Mouse (Mus musculus): ENCODE data around the gene Sh3rf3. TPM values are rescaled to one million over a fixed set of nuclear protein-coding genes. Genes with fewer than 3 reads are reported as not detected.
A peak's percentile ranks its signal among the peaks of the same experiment; 100 is the strongest.

The Sh3rf3 gene
- 0.17 and 0.24 TPM in 2 replicates for polyA plus RNA-seq (2015; fragmentation: Nextera tagmentation; extraction: Ambion mirVana)

- Histone ChIP-seq H3K9ac (ENCODE audit: low read depth, low read length) (peak within 1 kb of the TSS; percentile 22; the same call in 1 of the 2 replicates), H3K27me3 (replicated peaks; ENCODE audit: control insufficient read depth, insufficient read depth, low read length) (peaks cover 35% of the 10 kb centered on the region), H3K9me3 (ENCODE audit: control insufficient read depth) (no peaks in the 10 kb centered on the region), H3K4me2 (replicated peaks; ENCODE audit: low read depth) (peak within 1 kb of the TSS; percentile 89), H3K27ac (ENCODE audit: low read depth, low read length) (no peak within 1 kb of the TSS), H3K4me3 (ENCODE audit: low read depth, low read length) (peak within 1 kb of the TSS; percentile 49), H3K4me1 (replicated peaks; ENCODE audit: control insufficient read depth, insufficient read depth, low read length) (no peaks in the 10 kb centered on the region), H3K36me3 (ENCODE audit: control insufficient read depth, insufficient read depth) (no peaks in the 10 kb centered on the region)
- ATAC-seq: no peak
- TF ChIP-seq CTCF (IDR thresholded peaks at IDR 0.05; ENCODE audit: low read depth): no peak
- whole genome bisulfite sequencing: under 1% methylated on average over 71 of the region's 79 CpGs
Observed at GRCm38 (mm10) chr10:58813081-58813800, at the start of gene Sh3rf3. TSS of gene Sh3rf3 (plus strand) at chr10:58813359.

- no peak for TF ChIP-seq CTCF (IDR thresholded peaks at IDR 0.05; ENCODE audit: low read depth)
- Histone ChIP-seq H3K4me1 (replicated peaks; ENCODE audit: control insufficient read depth, insufficient read depth, low read length) (no peaks in the 10 kb centered on the region), H3K9ac (ENCODE audit: low read depth, low read length) (no peak overlapping the region), H3K9me3 (ENCODE audit: control insufficient read depth) (no peaks in the 10 kb centered on the region), H3K27ac (ENCODE audit: low read depth, low read length) (no peak overlapping the region), H3K36me3 (ENCODE audit: control insufficient read depth, insufficient read depth) (no peaks in the 10 kb centered on the region), H3K4me3 (ENCODE audit: low read depth, low read length) (no peak overlapping the region), H3K4me2 (replicated peaks; ENCODE audit: low read depth) (no peak overlapping the region), H3K27me3 (replicated peaks; ENCODE audit: control insufficient read depth, insufficient read depth, low read length) (no peaks in the 10 kb centered on the region)
- WGBS: 86% methylated on average over 8 of the region's 8 CpGs
- no peak for ATAC-seq
Observed at GRCm38 (mm10) chr10:58788486-58789274, 24.5 kb upstream of the Sh3rf3 start.

- Histone ChIP-seq H3K27ac (ENCODE audit: low read depth, low read length) (no peak overlapping the region), H3K9me3 (ENCODE audit: control insufficient read depth) (no peaks in the 10 kb centered on the region), H3K36me3 (ENCODE audit: control insufficient read depth, insufficient read depth) (no peaks in the 10 kb centered on the region), H3K4me2 (replicated peaks; ENCODE audit: low read depth) (no peak overlapping the region), H3K27me3 (replicated peaks; ENCODE audit: control insufficient read depth, insufficient read depth, low read length) (no peaks in the 10 kb centered on the region), H3K4me3 (ENCODE audit: low read depth, low read length) (no peak overlapping the region), H3K4me1 (replicated peaks; ENCODE audit: control insufficient read depth, insufficient read depth, low read length) (no peaks in the 10 kb centered on the region), H3K9ac (ENCODE audit: low read depth, low read length) (no peak overlapping the region)
- no peak for TF ChIP-seq CTCF (IDR thresholded peaks at IDR 0.05; ENCODE audit: low read depth)
- no peak for ATAC-seq
- WGBS: 77% methylated on average over 8 of the region's 8 CpGs
Observed at GRCm38 (mm10) chr10:58797555-58797954, 15.6 kb upstream of the Sh3rf3 start.

- H3K27me3 ChIP-seq (replicated peaks; ENCODE audit: control insufficient read depth, insufficient read depth, low read length): no peaks in the 10 kb centered on the region
- WGBS: 74% methylated on average over 3 of the region's 3 CpGs
- H3K9me3 ChIP-seq (ENCODE audit: control insufficient read depth): no peaks in the 10 kb centered on the region
- TF ChIP-seq CTCF (IDR thresholded peaks at IDR 0.05; ENCODE audit: low read depth): no peak
- H3K4me2 ChIP-seq (replicated peaks; ENCODE audit: low read depth): no peak overlapping the region
- H3K4me3 ChIP-seq (ENCODE audit: low read depth, low read length): no peak overlapping the region
- H3K4me1 ChIP-seq (replicated peaks; ENCODE audit: control insufficient read depth, insufficient read depth, low read length): no peaks in the 10 kb centered on the region
- no peak for ATAC-seq
- H3K36me3 ChIP-seq (ENCODE audit: control insufficient read depth, insufficient read depth): no peaks in the 10 kb centered on the region
- H3K27ac ChIP-seq (ENCODE audit: low read depth, low read length): no peak overlapping the region
- no peak overlapping the region for H3K9ac ChIP-seq (ENCODE audit: low read depth, low read length)
Observed at GRCm38 (mm10) chr10:58798156-58798555, 15.0 kb upstream of the Sh3rf3 start.

- H3K4me1 ChIP-seq (replicated peaks; ENCODE audit: control insufficient read depth, insufficient read depth, low read length): no peaks in the 10 kb centered on the region
- H3K9ac ChIP-seq (ENCODE audit: low read depth, low read length): no peak overlapping the region
- H3K9me3 ChIP-seq (ENCODE audit: control insufficient read depth): no peaks in the 10 kb centered on the region
- H3K4me3 ChIP-seq (ENCODE audit: low read depth, low read length): no peak overlapping the region
- H3K27ac ChIP-seq (ENCODE audit: low read depth, low read length): no peak overlapping the region
- H3K36me3 ChIP-seq (ENCODE audit: control insufficient read depth, insufficient read depth): no peaks in the 10 kb centered on the region
- H3K27me3 ChIP-seq (replicated peaks; ENCODE audit: control insufficient read depth, insufficient read depth, low read length): no peaks in the 10 kb centered on the region
- no peak overlapping the region for H3K4me2 ChIP-seq (replicated peaks; ENCODE audit: low read depth)
- no peak for ATAC-seq
- WGBS: 68% methylated on average over 21 of the region's 21 CpGs
- no peak for TF ChIP-seq CTCF (IDR thresholded peaks at IDR 0.05; ENCODE audit: low read depth)
Observed at GRCm38 (mm10) chr10:58800996-58801433, 12.1 kb upstream of the Sh3rf3 start.

GRCm38 (mm10) chr10:58802391-58802790 lies 10.8 kb upstream of the Sh3rf3 start:
- Histone ChIP-seq H3K9ac (ENCODE audit: low read depth, low read length) (no peak overlapping the region), H3K27ac (ENCODE audit: low read depth, low read length) (no peak overlapping the region), H3K27me3 (replicated peaks; ENCODE audit: control insufficient read depth, insufficient read depth, low read length) (no peaks in the 10 kb centered on the region), H3K9me3 (ENCODE audit: control insufficient read depth) (no peaks in the 10 kb centered on the region), H3K36me3 (ENCODE audit: control insufficient read depth, insufficient read depth) (no peaks in the 10 kb centered on the region), H3K4me1 (replicated peaks; ENCODE audit: control insufficient read depth, insufficient read depth, low read length) (no peaks in the 10 kb centered on the region), H3K4me3 (ENCODE audit: low read depth, low read length) (no peak overlapping the region), H3K4me2 (replicated peaks; ENCODE audit: low read depth) (no peak overlapping the region)
- 53% methylated on average over 1 of the region's 1 CpGs for WGBS
- no peak for TF ChIP-seq CTCF (IDR thresholded peaks at IDR 0.05; ENCODE audit: low read depth)
- ATAC-seq: no peak

All from intestine, postnatal 0 days (tissue).